Mouse (Mus musculus) limb, embryonic 14.5 days (tissue): ENCODE results near the gene Lrrc17. TPM values are rescaled to one million over a fixed set of nuclear protein-coding genes. Genes with fewer than 3 reads are reported as not detected.

Source experiments
- ATAC-seq: fragments of 200-750 bp; cut with Nextera tagmentation; 2 replicates; pipeline ENCODE4 v1.8.0; 2017; ENCODE audit warnings: low read depth, moderate number of reproducible peaks, moderate TSS enrichment; ENCODE audit not compliant: low FRiP score
- DNase-seq: peaks from one replicate; pipeline ENCODE4 v3.0.0-alpha.2; 2015; ENCODE audit warnings: low spot score
- H3K27ac ChIP-seq: fragments of 300-500 bp; sonication (generic); replicated peaks from 2 replicates; pipeline ENCODE4 v1.5.1; 2014; ENCODE audit warnings: low read depth, mild to moderate bottlenecking, low read length, moderate library complexity, mixed read lengths
- H3K27me3 ChIP-seq: fragments of 300-500 bp; sonication (generic); 2 replicates; pipeline ENCODE4 v1.6.1; 2014; ENCODE audit warnings: low read length, mixed read lengths; ENCODE audit not compliant: control insufficient read depth, insufficient read depth
- H3K36me3 ChIP-seq: fragments of 300-500 bp; sonication (generic); 2 replicates; pipeline ENCODE4 v1.6.1; 2014; ENCODE audit warnings: mild to moderate bottlenecking, low read length, moderate library complexity, mixed read lengths; ENCODE audit not compliant: control insufficient read depth, insufficient read depth
- H3K4me1 ChIP-seq: fragments of 300-500 bp; sonication (generic); 2 replicates; pipeline ENCODE4 v1.6.1; 2014; ENCODE audit warnings: antibody characterized with exemption, low read length, mixed read lengths; ENCODE audit not compliant: control insufficient read depth, insufficient read depth
- H3K4me2 ChIP-seq: fragments of 300-500 bp; sonication (generic); replicated peaks from 2 replicates; pipeline ENCODE4 v1.6.1; 2014; ENCODE audit warnings: low read depth, mild to moderate bottlenecking, low read length, moderate library complexity; ENCODE audit not compliant: severe bottlenecking
- H3K4me3 ChIP-seq: fragments of 300-500 bp; sonication (generic); replicated peaks from 2 replicates; pipeline ENCODE4 v1.5.1; 2014; ENCODE audit warnings: low read length
- H3K9ac ChIP-seq: fragments of 300-500 bp; sonication (generic); 2 replicates; pipeline ENCODE4 v1.6.1; 2014; ENCODE audit warnings: mild to moderate bottlenecking, low read depth, low read length, moderate library complexity; ENCODE audit not compliant: severe bottlenecking
- H3K9me3 ChIP-seq: fragments of 300-500 bp; sonication (generic); 2 replicates; pipeline ENCODE4 v1.6.1; 2016; ENCODE audit warnings: low read length; ENCODE audit not compliant: control insufficient read depth
- POLR2A ChIP-seq: fragments of 200-500 bp; IDR thresholded peaks from 2 replicates; pipeline ENCODE4 v1.8.0; 2012; ENCODE audit warnings: inconsistent platforms, mild to moderate bottlenecking, moderate library complexity, borderline replicate concordance; ENCODE audit not compliant: insufficient read depth, insufficient read length; ENCODE audit errors: extremely low read depth
- WGBS: fragments of 180-500 bp; shearing (Covaris S2); extraction: QIAGEN DNeasy Blood & Tissue Kit; methylation state at CpG from one replicate; pipeline ENCODE4 v1.1.7; 2014; 5-methylcytosine and 5-hydroxymethylcytosine counted together
- polyA plus RNA-seq, 2 experiments: library from polyadenylated mRNA; depleted of rRNA in 1 of 2; stranded (reverse) in 1 of 2; unstranded in 1 of 2; fragments of >200 nt; fragmentation: Nextera tagmentation in 1 of 2; extraction: Ambion mirVana in 1 of 2; gene quantifications; 2 replicates each; pipeline versions ENCODE4 v1.2.1 to v1.2.3; 2012 to 2014

Lrrc17 gene
- polyA plus RNA-seq, 2 experiments = 102 to 116 TPM

DNA sequence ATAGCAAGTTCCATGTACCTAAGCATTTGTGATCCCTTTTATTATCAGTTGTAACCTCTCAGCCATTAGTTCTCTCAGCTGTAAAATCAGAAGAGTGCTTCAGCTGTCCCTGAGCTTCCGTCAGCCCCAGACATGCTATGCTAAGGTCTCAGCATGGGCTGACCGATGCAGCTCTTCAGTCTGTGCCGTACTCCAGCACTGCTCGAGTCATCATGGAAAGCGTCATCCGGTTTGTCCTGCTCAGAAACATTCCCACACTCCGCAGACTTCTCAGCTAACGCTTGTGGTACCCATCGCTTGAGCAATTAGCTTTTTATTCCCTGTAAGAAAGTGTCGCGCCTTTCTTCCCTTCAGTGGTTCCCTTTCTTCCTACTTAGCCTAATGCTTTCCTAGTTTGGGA lies 44.4 kb upstream of the Lrrc17 start:
- Histone ChIP-seq H3K9ac (no peak overlapping the region), H3K4me1 (peaks cover 24% of the 10 kb centered on the region), H3K27me3 (no peaks in the 10 kb centered on the region), H3K27ac (no peak overlapping the region), H3K9me3 (no peaks in the 10 kb centered on the region), H3K4me3 (no peak overlapping the region), H3K4me2 (no peak overlapping the region), H3K36me3 (no peaks in the 10 kb centered on the region)
- TF ChIP-seq POLR2A = no peak
- DNase-seq (no peak), ATAC-seq (no peak)
- WGBS = 78% methylated on average over 11 of the region's 11 CpGs

DNA sequence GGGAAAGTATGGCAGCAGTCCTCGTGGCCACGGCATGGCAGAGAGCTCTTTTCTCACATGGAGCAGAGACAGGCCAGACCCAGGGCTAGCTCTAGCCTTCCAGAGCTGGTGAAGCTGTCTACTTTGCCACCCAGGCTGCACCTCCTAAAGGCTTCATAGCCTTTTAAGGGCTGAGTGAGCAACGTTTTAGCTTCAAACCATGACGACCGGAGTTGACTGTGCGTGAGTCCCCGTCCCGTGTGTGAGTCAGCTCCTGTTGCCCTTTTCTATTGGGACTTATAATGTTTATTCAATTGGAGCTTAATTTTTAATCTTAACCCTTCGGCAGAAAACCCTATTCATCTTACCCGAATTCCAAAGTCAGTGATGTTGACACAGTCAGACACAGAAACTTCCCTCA lies 43.2 kb upstream of the Lrrc17 start:
- no peak overlapping the region for H3K9ac ChIP-seq
- no peaks in the 10 kb centered on the region for H3K27me3 ChIP-seq
- WGBS = 81% methylated on average over 10 of the region's 10 CpGs
- H3K9me3 ChIP-seq = no peaks in the 10 kb centered on the region
- H3K36me3 ChIP-seq = no peaks in the 10 kb centered on the region
- DNase-seq = no peak
- H3K4me1 ChIP-seq = peaks cover 27% of the 10 kb centered on the region
- H3K4me2 ChIP-seq = no peak overlapping the region
- H3K27ac ChIP-seq = no peak overlapping the region
- no peak for TF ChIP-seq POLR2A
- H3K4me3 ChIP-seq = no peak overlapping the region
- ATAC-seq = no peak

DNA sequence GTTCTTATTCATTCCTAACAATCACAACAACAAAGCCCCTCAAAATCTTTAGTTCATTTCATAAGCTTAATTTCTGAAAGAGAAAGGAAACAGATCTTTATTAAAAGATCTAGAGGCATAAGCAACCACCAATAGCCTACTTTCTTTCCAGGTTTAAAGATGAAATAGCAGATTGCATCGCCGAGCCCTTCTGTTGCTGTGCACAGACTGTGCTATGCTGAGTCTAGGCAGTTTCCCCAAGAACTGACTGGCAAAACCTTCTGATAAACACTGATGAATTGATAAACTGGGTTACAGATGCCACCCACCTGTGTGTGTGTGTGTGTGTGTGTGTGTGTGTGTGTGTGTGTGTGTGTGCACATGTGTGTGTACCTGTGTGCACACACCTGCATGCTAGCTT lies 42.4 kb upstream of the Lrrc17 start:
- H3K9me3 ChIP-seq = no peaks in the 10 kb centered on the region
- H3K4me3 ChIP-seq = no peak overlapping the region
- no peaks in the 10 kb centered on the region for H3K27me3 ChIP-seq
- H3K9ac ChIP-seq = no peak overlapping the region
- H3K27ac ChIP-seq = no peak overlapping the region
- TF ChIP-seq POLR2A = no peak
- H3K4me2 ChIP-seq = no peak overlapping the region
- no peak for ATAC-seq
- peaks cover 25% of the 10 kb centered on the region for H3K4me1 ChIP-seq
- WGBS = 86% methylated on average over 2 of the region's 2 CpGs
- no peak for DNase-seq
- no peaks in the 10 kb centered on the region for H3K36me3 ChIP-seq

DNA sequence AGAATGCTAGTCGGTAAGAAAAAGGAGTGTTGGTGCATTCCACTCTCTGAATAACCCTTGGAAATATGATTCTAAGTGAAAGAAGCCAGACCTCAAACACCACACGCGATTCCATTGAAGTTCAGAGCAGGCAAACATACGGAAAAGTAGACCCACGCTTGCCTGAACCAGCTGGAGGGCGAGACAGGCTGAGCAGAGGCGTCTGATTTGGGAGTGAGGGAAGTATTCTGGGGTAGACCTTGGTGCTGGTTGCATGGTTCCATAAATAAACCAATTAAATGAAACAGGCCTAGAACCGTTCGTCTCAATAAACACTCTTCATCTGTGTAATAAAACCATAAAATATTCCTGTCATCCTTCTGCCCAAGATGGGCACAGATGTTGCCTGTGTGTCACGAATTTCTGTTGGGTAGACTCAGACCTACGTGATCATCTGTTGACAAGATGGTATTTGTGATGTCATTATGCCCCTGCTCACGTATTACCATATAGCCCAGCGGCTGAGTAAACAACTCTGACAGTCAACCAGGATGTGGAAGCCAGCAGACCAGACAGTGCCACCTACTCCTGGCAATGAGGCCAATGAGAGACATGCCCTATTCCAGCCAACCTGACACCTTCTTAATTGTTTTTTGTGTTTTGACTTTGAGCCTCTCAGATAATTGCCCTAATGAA lies 40.3 kb upstream of the Lrrc17 start:
- H3K27ac ChIP-seq = no peak overlapping the region
- no peaks in the 10 kb centered on the region for H3K9me3 ChIP-seq
- H3K36me3 ChIP-seq = no peaks in the 10 kb centered on the region
- H3K27me3 ChIP-seq = no peaks in the 10 kb centered on the region
- peaks cover 20% of the 10 kb centered on the region for H3K4me1 ChIP-seq
- TF ChIP-seq POLR2A = no peak
- H3K4me3 ChIP-seq = no peak overlapping the region
- no peak for ATAC-seq
- H3K9ac ChIP-seq = no peak overlapping the region
- 49% methylated on average over 13 of the region's 13 CpGs for WGBS
- H3K4me2 ChIP-seq = no peak overlapping the region
- DNase-seq = no peak

DNA sequence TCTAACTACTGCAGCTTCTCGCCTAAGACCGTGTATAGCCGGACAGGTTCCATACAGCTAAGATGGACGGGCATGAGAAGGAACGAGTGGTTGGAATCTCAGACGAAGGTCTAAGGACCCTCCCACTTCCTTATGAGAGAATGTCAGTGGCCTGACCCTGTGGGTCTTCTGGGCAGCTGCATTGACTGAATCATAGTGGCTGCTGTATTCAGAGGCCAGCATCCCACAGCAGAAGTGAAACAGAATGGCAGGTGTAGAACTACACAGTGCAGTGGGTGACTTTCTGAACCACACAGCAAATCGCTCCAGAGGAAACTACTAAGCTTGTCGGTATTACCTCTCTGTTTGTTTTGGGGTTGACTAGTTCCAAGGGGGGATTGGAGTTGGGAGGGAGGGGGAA lies 38.2 kb upstream of the Lrrc17 start:
- TF ChIP-seq POLR2A = no peak
- WGBS = 85% methylated on average over 8 of the region's 8 CpGs
- no peak overlapping the region for H3K4me3 ChIP-seq

More for the DNA sequence above, 38.2 kb upstream of the Lrrc17 start:
- Histone ChIP-seq H3K9me3 (no peaks in the 10 kb centered on the region), H3K4me1 (peaks cover 20% of the 10 kb centered on the region), H3K27me3 (no peaks in the 10 kb centered on the region), H3K27ac (no peak overlapping the region), H3K4me2 (no peak overlapping the region), H3K9ac (no peak overlapping the region), H3K36me3 (no peaks in the 10 kb centered on the region)
- DNase-seq (no peak), ATAC-seq (no peak)
